Mouse (Mus musculus): ENCODE measurements around the gene Sfi1. TPM values are rescaled to one million over a fixed set of nuclear protein-coding genes. Genes with fewer than 3 reads are reported as not detected.
A peak's percentile ranks its signal among the peaks of the same experiment; 100 is the strongest.
"Not testable (repeated sequence)": the region's sequence is repeated elsewhere in the genome, so short reads cannot be mapped to it uniquely, and the experiment has no call there.

Gene Sfi1
- polyA plus RNA-seq, 1 experiment, result 25.1 TPM

- 63% methylated on average over 1 of the region's 1 CpGs for WGBS
- H3K4me1 ChIP-seq (ENCODE audit: control insufficient read depth, insufficient read depth, low read length); H3K4me3 ChIP-seq (replicated peaks; ENCODE audit: extremely low read depth, low read depth, low read length): not testable (repeated sequence)
- DNase-seq, result peak; percentile 48
Observed at GRCm38 (mm10) chr11:3171931-3172330, 21.3 kb downstream of the Sfi1 start.

DNA sequence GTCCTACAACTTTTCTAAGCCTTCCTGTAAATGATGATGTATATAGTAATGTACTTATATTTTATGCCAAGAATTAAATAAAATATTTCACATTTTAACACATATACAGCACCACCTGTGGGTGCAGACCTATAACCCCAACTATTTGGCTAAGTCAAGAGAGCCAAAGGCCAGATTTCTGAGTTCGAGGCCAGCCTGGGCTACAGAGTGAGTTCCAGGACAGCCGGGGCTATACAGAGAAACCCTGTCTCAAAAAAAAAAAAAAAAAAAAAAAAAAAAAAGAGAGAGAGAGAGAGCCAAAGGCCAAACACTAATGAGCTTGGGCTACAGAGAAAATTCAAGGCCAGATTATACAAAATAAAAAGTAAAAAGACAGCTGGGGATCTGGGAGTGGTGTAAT, 24.2 kb downstream of the Sfi1 start:
- not testable (repeated sequence) for H3K4me1 ChIP-seq (ENCODE audit: control insufficient read depth, insufficient read depth, low read length); DNase-seq; H3K4me3 ChIP-seq (replicated peaks; ENCODE audit: extremely low read depth, low read depth, low read length)
- WGBS, result 64% methylated on average over 2 of the region's 2 CpGs

- DNase-seq, result peak; percentile 61
- not testable (repeated sequence) for H3K4me3 ChIP-seq (replicated peaks; ENCODE audit: extremely low read depth, low read depth, low read length); H3K4me1 ChIP-seq (ENCODE audit: control insufficient read depth, insufficient read depth, low read length)
- 63% methylated on average over 4 of the region's 4 CpGs for WGBS
Observed at GRCm38 (mm10) chr11:3167571-3168001, 25.7 kb downstream of the Sfi1 start.

DNA sequence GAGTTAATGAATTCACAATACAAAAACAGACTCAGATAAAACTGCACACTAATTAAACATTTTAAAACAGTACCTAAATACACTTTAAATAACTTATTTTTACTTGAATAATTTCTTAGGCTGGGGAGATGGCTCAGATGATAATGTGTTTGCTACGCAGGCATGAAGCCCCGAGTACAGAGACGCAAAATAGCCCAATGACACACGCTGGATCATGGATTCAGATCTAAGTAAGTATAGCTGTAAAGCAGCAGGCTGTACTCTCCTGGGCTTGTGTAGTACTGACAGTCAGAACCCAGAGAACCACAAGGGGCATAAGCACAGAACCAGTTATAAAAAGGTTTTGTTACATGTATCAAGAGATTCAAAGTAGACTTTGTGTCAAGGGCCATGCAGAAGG, 26.1 kb downstream of the Sfi1 start:
- DNase-seq, result not testable (repeated sequence)
- 88% methylated on average over 4 of the region's 4 CpGs for WGBS

GRCm38 (mm10) chr11:3166321-3166720, 26.9 kb downstream of the Sfi1 start:
- H3K4me1 ChIP-seq (ENCODE audit: control insufficient read depth, insufficient read depth, low read length); H3K4me3 ChIP-seq (replicated peaks; ENCODE audit: extremely low read depth, low read depth, low read length); DNase-seq: not testable (repeated sequence)

More for the DNA sequence above, 26.1 kb downstream of the Sfi1 start:
- not testable (repeated sequence) for H3K4me3 ChIP-seq (replicated peaks; ENCODE audit: extremely low read depth, low read depth, low read length); H3K4me1 ChIP-seq (ENCODE audit: control insufficient read depth, insufficient read depth, low read length)

DNA sequence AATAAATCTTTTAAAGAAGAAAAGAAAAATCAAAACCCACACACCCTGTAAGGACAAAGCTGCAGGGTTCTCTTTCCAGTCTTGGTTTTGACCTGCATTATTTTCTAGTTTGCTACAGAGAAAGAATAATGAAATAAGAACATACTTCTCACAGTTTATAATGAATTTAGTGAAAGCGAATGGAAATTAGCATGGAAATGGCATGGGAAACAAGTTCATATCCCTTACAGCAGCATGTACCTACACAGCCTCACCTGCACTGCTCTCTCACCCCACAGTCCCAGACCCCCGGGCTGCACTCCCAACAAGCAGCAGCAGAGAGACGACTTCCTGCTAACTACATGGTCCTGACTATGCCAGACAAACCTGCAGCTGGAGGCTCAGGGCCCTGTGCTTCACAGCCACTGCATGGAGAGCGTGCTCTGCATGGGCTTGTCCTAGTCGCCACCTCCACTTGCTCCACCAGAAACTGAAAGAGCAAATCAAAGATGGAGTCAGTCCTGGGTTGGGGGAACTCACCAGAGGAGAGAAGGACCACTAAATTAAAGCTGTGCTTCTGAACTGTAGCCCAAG, 28.0 kb downstream of the Sfi1 start:
- H3K4me1 ChIP-seq (ENCODE audit: control insufficient read depth, insufficient read depth, low read length); DNase-seq; H3K4me3 ChIP-seq (replicated peaks; ENCODE audit: extremely low read depth, low read depth, low read length): not testable (repeated sequence)
- WGBS, result 86% methylated on average over 3 of the region's 5 CpGs

DNA sequence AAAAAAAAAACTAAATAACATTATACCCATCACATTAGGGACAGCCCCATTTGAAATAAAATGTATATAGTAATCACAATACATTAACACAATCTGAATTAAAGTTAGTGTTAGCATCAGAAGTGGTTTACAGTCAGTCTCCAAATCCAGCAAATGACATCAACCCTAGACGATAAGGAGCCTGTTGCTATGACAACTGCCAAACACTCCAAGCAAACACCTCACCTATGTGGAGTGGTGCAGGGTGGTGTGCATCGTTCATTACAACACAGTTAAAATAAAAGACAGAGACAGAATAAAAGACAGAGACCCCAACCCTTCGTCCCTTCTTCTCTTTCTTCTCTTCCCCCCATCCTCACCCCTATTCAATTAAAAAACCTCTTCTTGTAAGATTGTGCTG, 29.6 kb downstream of the Sfi1 start:
- not testable (repeated sequence) for H3K4me1 ChIP-seq (ENCODE audit: control insufficient read depth, insufficient read depth, low read length); H3K4me3 ChIP-seq (replicated peaks; ENCODE audit: extremely low read depth, low read depth, low read length)
- peak; percentile 45 for DNase-seq
- 51% methylated on average over 3 of the region's 3 CpGs for WGBS

- not testable (repeated sequence) for H3K4me3 ChIP-seq (replicated peaks; ENCODE audit: extremely low read depth, low read depth, low read length); H3K4me1 ChIP-seq (ENCODE audit: control insufficient read depth, insufficient read depth, low read length); DNase-seq
- 84% methylated on average over 2 of the region's 2 CpGs for WGBS
Observed at GRCm38 (mm10) chr11:3163122-3163521, 30.1 kb downstream of the Sfi1 start.

DNA sequence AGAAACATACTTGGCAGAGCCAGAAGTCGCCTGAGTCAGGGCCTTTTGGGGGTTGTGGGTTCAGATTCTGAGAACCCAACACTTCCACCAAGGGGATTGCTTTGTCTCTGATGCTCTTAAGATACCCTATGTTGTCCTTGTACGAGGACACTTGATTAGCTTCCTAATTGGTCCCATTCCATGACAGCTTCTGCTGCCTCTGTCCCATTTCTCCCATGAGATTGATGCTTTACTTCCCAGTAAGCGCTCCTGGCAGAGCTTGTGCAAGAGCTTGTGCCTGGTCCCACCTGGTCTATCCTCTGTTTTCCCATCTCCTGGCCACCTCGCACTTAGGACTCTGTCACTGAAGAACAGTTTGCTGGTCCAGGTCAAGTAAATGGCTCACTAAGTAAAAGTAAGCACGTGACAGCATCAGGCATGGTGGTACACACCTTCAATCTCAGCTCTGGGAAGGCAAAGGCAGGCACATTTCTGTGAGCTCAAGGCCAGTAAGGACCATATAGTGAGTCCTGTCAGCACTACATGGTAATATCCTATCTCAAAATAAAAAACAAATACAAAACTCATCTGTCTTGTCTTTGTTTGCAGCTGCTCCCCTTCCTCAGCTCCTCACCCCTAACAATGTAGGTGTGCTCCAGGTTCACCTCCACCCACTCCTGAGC, 30.9 kb downstream of the Sfi1 start:
- not testable (repeated sequence) for H3K4me1 ChIP-seq (ENCODE audit: control insufficient read depth, insufficient read depth, low read length); H3K4me3 ChIP-seq (replicated peaks; ENCODE audit: extremely low read depth, low read depth, low read length)
- WGBS, result 61% methylated on average over 5 of the region's 5 CpGs
- DNase-seq, result peak; percentile 70

DNA sequence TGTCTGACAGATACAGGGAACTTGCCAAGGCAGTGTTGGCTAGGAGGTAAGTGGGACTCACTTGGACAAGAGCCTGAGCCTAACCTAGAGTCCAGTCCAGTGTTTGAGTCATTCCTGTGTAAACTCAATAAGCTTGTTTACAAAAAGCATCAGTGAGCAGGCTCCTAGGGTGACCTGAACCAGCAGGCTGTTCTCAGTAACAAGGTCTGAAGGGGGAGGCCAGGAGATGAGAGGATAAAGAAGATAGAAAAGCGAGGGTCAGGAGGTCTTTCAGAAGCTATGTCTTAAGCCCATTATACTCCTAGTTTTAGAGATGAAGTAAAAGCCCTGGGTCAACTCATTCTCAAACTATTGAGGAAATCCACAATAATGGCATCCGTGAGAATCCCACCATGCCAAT, 31.9 kb downstream of the Sfi1 start:
- H3K4me3 ChIP-seq (replicated peaks; ENCODE audit: extremely low read depth, low read depth, low read length); H3K4me1 ChIP-seq (ENCODE audit: control insufficient read depth, insufficient read depth, low read length): not testable (repeated sequence)
- 32% methylated on average over 1 of the region's 2 CpGs for WGBS
- DNase-seq, result peak; percentile 68

GRCm38 (mm10) chr11:3158800-3159199, 34.5 kb downstream of the Sfi1 start:
- not testable (repeated sequence) for H3K4me1 ChIP-seq (ENCODE audit: control insufficient read depth, insufficient read depth, low read length); H3K4me3 ChIP-seq (replicated peaks; ENCODE audit: extremely low read depth, low read depth, low read length); DNase-seq
- 91% methylated on average over 4 of the region's 4 CpGs for WGBS

DNA sequence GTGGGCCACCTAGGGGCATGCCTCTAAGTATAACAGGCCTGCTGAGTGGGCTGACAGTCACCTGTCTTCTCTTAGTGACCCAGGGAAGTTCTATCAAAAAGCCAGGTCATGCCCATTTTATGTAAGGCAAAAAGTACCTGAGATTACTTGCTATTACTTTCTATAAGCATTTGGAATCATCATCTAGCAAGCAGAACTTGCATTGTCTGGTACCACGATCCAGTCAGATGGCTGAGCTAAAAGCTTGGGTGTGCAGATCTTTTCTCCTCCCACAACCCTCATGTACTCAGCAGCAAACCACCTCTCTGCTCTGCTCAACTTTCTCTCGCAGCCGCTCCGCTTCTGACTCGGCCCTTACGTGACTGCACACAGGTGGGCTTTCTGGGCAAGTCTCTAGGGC, 35.3 kb downstream of the Sfi1 start:
- H3K4me3 ChIP-seq (replicated peaks; ENCODE audit: extremely low read depth, low read depth, low read length); DNase-seq; H3K4me1 ChIP-seq (ENCODE audit: control insufficient read depth, insufficient read depth, low read length): not testable (repeated sequence)
- WGBS, result 97% methylated on average over 6 of the region's 6 CpGs

DNA sequence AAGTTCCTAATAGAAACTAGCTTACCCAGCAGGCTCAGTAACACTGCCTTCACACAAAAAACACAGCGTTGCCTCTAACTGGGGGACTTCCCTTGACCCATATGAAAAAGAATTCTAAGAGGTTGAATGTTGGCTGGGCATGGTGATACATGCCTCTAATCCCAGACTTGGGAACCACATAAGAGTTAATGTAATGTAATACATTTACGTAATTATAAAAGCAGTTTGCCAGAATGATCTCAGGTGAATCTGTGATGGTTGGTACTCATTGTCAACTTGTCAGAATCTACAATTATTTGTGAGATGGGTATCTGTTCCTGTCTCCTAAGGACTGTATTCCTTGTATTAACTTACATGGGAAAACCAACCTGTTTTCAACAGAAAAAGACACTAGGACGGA, 36.3 kb downstream of the Sfi1 start:
- 93% methylated on average over 2 of the region's 3 CpGs for WGBS
- not testable (repeated sequence) for H3K4me3 ChIP-seq (replicated peaks; ENCODE audit: extremely low read depth, low read depth, low read length); H3K4me1 ChIP-seq (ENCODE audit: control insufficient read depth, insufficient read depth, low read length); DNase-seq

GRCm38 (mm10) chr11:3153666-3154397, 39.4 kb downstream of the Sfi1 start:
- H3K4me3 ChIP-seq (replicated peaks; ENCODE audit: extremely low read depth, low read depth, low read length); H3K4me1 ChIP-seq (ENCODE audit: control insufficient read depth, insufficient read depth, low read length): not testable (repeated sequence)
- peak; percentile 65 for DNase-seq
- 55% methylated on average over 1 of the region's 1 CpGs for WGBS

DNA sequence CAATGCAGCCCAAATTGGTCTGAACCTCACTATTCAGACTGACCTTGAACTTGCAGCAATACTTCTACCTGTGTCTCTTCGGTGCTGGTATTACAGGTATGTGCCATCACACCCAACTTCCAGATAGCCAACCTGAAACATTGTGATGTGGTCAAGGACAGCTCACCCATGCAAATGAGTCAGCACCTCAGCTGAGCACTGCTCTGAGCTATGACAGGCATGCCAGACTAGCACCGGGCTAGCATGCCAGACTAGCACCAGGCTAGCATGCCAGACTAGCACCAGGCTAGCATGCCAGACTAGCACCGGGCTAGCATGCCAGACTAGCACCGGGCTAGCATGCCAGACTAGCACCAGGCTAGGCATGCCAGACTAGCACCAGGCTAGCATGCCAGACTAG, 41.9 kb downstream of the Sfi1 start:
- 85% methylated on average over 4 of the region's 4 CpGs for WGBS
- not testable (repeated sequence) for H3K4me3 ChIP-seq (replicated peaks; ENCODE audit: extremely low read depth, low read depth, low read length); H3K4me1 ChIP-seq (ENCODE audit: control insufficient read depth, insufficient read depth, low read length); DNase-seq

- DNase-seq; H3K4me1 ChIP-seq (ENCODE audit: control insufficient read depth, insufficient read depth, low read length); H3K4me3 ChIP-seq (replicated peaks; ENCODE audit: extremely low read depth, low read depth, low read length): not testable (repeated sequence)
- 96% methylated on average over 12 of the region's 12 CpGs for WGBS
Observed at GRCm38 (mm10) chr11:3150677-3151003, 42.6 kb downstream of the Sfi1 start.

All from lung, adult 2 months (tissue).